9 mouse cellular contexts compared by ENCODE assay signal in the genomic region with DNA sequence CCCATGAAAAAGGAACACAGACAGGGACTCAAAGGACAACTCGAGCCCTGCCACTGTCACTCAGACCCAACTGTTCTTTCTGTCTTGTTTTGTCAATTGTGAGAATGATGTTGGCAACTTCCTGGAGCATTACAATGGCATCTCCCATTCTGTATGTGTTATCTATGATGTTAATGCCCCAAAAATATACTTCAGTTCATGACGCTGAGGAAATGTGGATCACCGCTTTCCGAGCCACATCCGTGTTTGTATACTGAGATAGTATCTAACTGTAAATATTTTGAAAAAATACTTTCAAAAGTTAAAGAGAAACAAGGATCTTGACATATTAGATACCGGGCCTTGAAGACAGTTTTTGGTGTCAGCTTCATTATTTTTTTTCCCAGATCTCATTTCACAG. TPM values are rescaled to one million over a fixed set of nuclear protein-coding genes. Genes with fewer than 3 reads are reported as not detected.
A peak's percentile ranks its signal among the peaks of the same experiment; 100 is the strongest.
DNase-seq lines count a peak whose midpoint lies in the region; ATAC-seq and TF ChIP-seq lines count a peak whose summit lies in the region.
"Had no signal": no experiment of that assay in that cellular context is flagged by ENCODE, and none has a peak within 500 bp of the region (broad histone marks: within the 10 kb centered on the region; RNA-seq: fewer than 3 reads in every experiment).

No protein-coding gene starts in this region.

- no peaks in the 10 kb centered on the region for H3K9me3 ChIP-seq in erythroblast, embryonic 14.5 days (ENCODE audit: control insufficient read depth, low read length)
- no peaks in the 10 kb centered on the region for H3K9me3 ChIP-seq in kidney, embryonic 15.5 days (replicated peaks)
- no peaks in the 10 kb centered on the region for H3K9me3 ChIP-seq in ES-Bruce4 (replicated peaks; ENCODE audit: control insufficient read depth, insufficient read depth, low read length, poor library complexity, severe bottlenecking)
- no peaks in the 10 kb centered on the region for H3K9me3 ChIP-seq in limb, embryonic 13.5 days

- peaks cover 29% of the 10 kb centered on the region for H3K4me1 ChIP-seq in erythroblast, embryonic 14.5 days (ENCODE audit: control insufficient read depth)
- peaks cover 31% of the 10 kb centered on the region for H3K4me1 ChIP-seq in kidney, embryonic 15.5 days
- H3K4me1 ChIP-seq in ES-Bruce4 (ENCODE audit: control insufficient read depth, insufficient read depth, low read length) = peaks cover 2% of the 10 kb centered on the region
- H3K4me1 ChIP-seq in limb, embryonic 13.5 days = peaks cover 34% of the 10 kb centered on the region

- DNase-seq in kidney, postnatal 14 days = no peak
- DNase-seq in urinary bladder, postnatal 4 days (ENCODE audit: low spot score in 2 of 2) = no peak
- DNase-seq in left cerebral cortex, adult 11 months (ENCODE audit: low spot score) = no peak
- DNase-seq: cerebellum, postnatal 14 days had no signal

- ATAC-seq in erythroblast, adult 5-6 weeks (replicated peaks; ENCODE audit: low FRiP score, poor library complexity, severe bottlenecking) = no peak
- no peak for ATAC-seq in kidney, embryonic 15.5 days (replicated peaks; ENCODE audit: low FRiP score)
- ATAC-seq in limb, embryonic 13.5 days (ENCODE audit: low FRiP score, low read depth) = no peak

- H3K27ac ChIP-seq in kidney, embryonic 15.5 days = no peak overlapping the region
- no peak overlapping the region for H3K27ac ChIP-seq in ES-Bruce4 (ENCODE audit: insufficient read depth, low read length)
- no peak overlapping the region for H3K27ac ChIP-seq in limb, embryonic 13.5 days

- H3K9ac ChIP-seq in kidney, embryonic 15.5 days = 0 out of 2 replicates have a peak overlapping the region, but pooled peaks have one; percentile 21
- peak overlapping the region; percentile 63; the same call in 1 of the 2 replicates for H3K9ac ChIP-seq in ES-Bruce4 (ENCODE audit: low read depth, poor library complexity, severe bottlenecking)
- H3K9ac ChIP-seq in limb, embryonic 13.5 days = no peak overlapping the region

- WGBS in kidney, embryonic 15.5 days = 81% methylated on average over 6 of the region's 6 CpGs
- WGBS in limb, embryonic 13.5 days = 93% methylated on average over 6 of the region's 6 CpGs

- TF ChIP-seq EP300 in ES-Bruce4 (IDR thresholded peaks at IDR 0.05; ENCODE audit: insufficient read depth, low read depth, low read length) = no peak

- peak overlapping the region; percentile 85 for H3K4me2 ChIP-seq in kidney, embryonic 15.5 days
- H3K4me2 ChIP-seq in limb, embryonic 13.5 days (replicated peaks) = peak overlapping the region; percentile 94

- peak overlapping the region; percentile 89 for H3K4me3 ChIP-seq in erythroblast, embryonic 14.5 days (replicated peaks)
- peak overlapping the region; percentile 27 for H3K4me3 ChIP-seq in kidney, embryonic 15.5 days (replicated peaks)
- H3K4me3 ChIP-seq in ES-Bruce4 (ENCODE audit: low read depth, low read length) = no peak overlapping the region
- H3K4me3 ChIP-seq in limb, embryonic 13.5 days = peak overlapping the region; percentile 77; the same call in 1 of the 2 replicates

- TF ChIP-seq POLR2A in ES-Bruce4 (IDR thresholded peaks at IDR 0.05; ENCODE audit: insufficient read depth, low read length) = no peak

- no peak for TF ChIP-seq CTCF in ES-Bruce4 (IDR thresholded peaks at IDR 0.05; ENCODE audit: low read depth, low read length)

- H3K27me3 ChIP-seq in erythroblast, embryonic 14.5 days (ENCODE audit: control insufficient read depth) = peaks cover 9% of the 10 kb centered on the region
- no peaks in the 10 kb centered on the region for H3K27me3 ChIP-seq in kidney, embryonic 15.5 days
- no peaks in the 10 kb centered on the region for H3K27me3 ChIP-seq in ES-Bruce4 (ENCODE audit: control insufficient read depth, insufficient read depth, low read length, poor library complexity, severe bottlenecking)
- no peaks in the 10 kb centered on the region for H3K27me3 ChIP-seq in limb, embryonic 13.5 days

- H3K36me3 ChIP-seq in erythroblast, embryonic 14.5 days (ENCODE audit: control insufficient read depth) = peaks cover 58% of the 10 kb centered on the region
- peaks cover 40% of the 10 kb centered on the region for H3K36me3 ChIP-seq in kidney, embryonic 15.5 days
- peaks cover 51% of the 10 kb centered on the region for H3K36me3 ChIP-seq in ES-Bruce4 (ENCODE audit: control insufficient read depth, insufficient read depth, low read length, poor library complexity, severe bottlenecking)
- H3K36me3 ChIP-seq in limb, embryonic 13.5 days = peaks cover 42% of the 10 kb centered on the region

RNA-seq across cellular contexts. Expression of a gene that starts 1.9 kb away (rescaled TPM):
- polyA plus RNA-seq in erythroblast, embryonic 14.5 days (2012) = 3.7 and 3.9 TPM in 2 replicates
- total RNA-seq in erythroblast, adult 5-6 weeks (2015; ENCODE audit: low replicate concordance) = 55.6 and 67.6 TPM in 2 replicates
- total RNA-seq in erythroblast, adult 5-6 weeks (2017; ENCODE audit: low replicate concordance) = 108 and 119 TPM in 2 replicates
- 80.6 and 92.5 TPM in 2 replicates for polyA plus RNA-seq in kidney, embryonic 15.5 days (2015; fragmentation: Nextera tagmentation; extraction: Ambion mirVana)
- 157 and 169 TPM in 2 replicates for polyA plus RNA-seq in ES-Bruce4 (2011; ENCODE audit: insufficient read depth, insufficient read length, low read depth, missing spikeins)
- polyA plus RNA-seq in limb, embryonic 13.5 days (2015; fragmentation: Nextera tagmentation; extraction: Ambion mirVana) = 88.0 and 92.3 TPM in 2 replicates

RNA-seq across cellular contexts. Expression of a gene that starts 42.0 kb away (rescaled TPM):
- polyA plus RNA-seq in erythroblast, embryonic 14.5 days (2012) = 0.01 TPM in 1 of 2 replicates, not detected in the other
- total RNA-seq in erythroblast, adult 5-6 weeks (2015; ENCODE audit: low replicate concordance) = 0.84 and 1.5 TPM in 2 replicates
- 0.56 and 1.3 TPM in 2 replicates for total RNA-seq in erythroblast, adult 5-6 weeks (2017; ENCODE audit: low replicate concordance)
- 17.1 and 17.3 TPM in 2 replicates for polyA plus RNA-seq in kidney, embryonic 15.5 days (2015; fragmentation: Nextera tagmentation; extraction: Ambion mirVana)
- 141 and 149 TPM in 2 replicates for polyA plus RNA-seq in ES-Bruce4 (2011; ENCODE audit: insufficient read depth, insufficient read length, low read depth, missing spikeins)
- polyA plus RNA-seq in limb, embryonic 13.5 days (2015; fragmentation: Nextera tagmentation; extraction: Ambion mirVana) = 10.7 and 11.1 TPM in 2 replicates

Comparison
In these comparisons a context has a peak if more than half of its experiments do, and no peak if none do; other contexts are left out.
1. RNA of a gene that starts 1.9 kb away (polyA plus RNA-seq): 157 to 169 TPM in ES-Bruce4, 88.0 to 92.3 TPM in limb, embryonic 13.5 days and 80.6 to 92.5 TPM in kidney, embryonic 15.5 days; 3.7 to 3.9 TPM in erythroblast, embryonic 14.5 days; every median in the first group is over 10 times any median in the second.
2. RNA of a gene that starts 42.0 kb away (polyA plus RNA-seq): 141 to 149 TPM in ES-Bruce4, 17.1 to 17.3 TPM in kidney, embryonic 15.5 days and 10.7 to 11.1 TPM in limb, embryonic 13.5 days; 0.01 TPM in erythroblast, embryonic 14.5 days; every median in the first group is over 10 times any median in the second.